Mouse (Mus musculus): ENCODE results near the gene Olfr1303. TPM values are rescaled to one million over a fixed set of nuclear protein-coding genes. Genes with fewer than 3 reads are reported as not detected.

Gene Olfr1303
- not detected in 2 replicates for polyA plus RNA-seq (2012; rRNA removed)
- not detected in 2 replicates for polyA plus RNA-seq (2014; fragmentation: Nextera tagmentation; extraction: Ambion mirVana)

GRCm38 (mm10) chr2:111820240-111820639, at the start of gene Olfr1303:
Gene Olfr1303, minus strand, starts transcription at chr2:111820340.
- Histone ChIP-seq H3K4me2 (replicated peaks; ENCODE audit: low read depth, low read length, severe bottlenecking) (no peak within 1 kb of the TSS), H3K36me3 (ENCODE audit: control insufficient read depth, insufficient read depth, low read length) (no peaks in the 10 kb centered on the region), H3K27ac (replicated peaks; ENCODE audit: low read depth, low read length) (no peak within 1 kb of the TSS), H3K4me1 (ENCODE audit: control insufficient read depth, insufficient read depth, low read length) (no peaks in the 10 kb centered on the region), H3K4me3 (replicated peaks; ENCODE audit: low read length) (no peak within 1 kb of the TSS), H3K27me3 (ENCODE audit: control insufficient read depth, insufficient read depth, low read length) (no peaks in the 10 kb centered on the region), H3K9ac (ENCODE audit: low read depth, low read length, severe bottlenecking) (no peak within 1 kb of the TSS), H3K9me3 (ENCODE audit: control insufficient read depth, low read length) (no peaks in the 10 kb centered on the region)
- ATAC-seq (ENCODE audit: low FRiP score, low read depth) (no peak), DNase-seq (ENCODE audit: low spot score) (no peak)
- WGBS: 81% methylated on average over 2 of the region's 2 CpGs
- no peak for TF ChIP-seq POLR2A (IDR thresholded peaks at IDR 0.05; ENCODE audit: borderline replicate concordance, extremely low read depth, insufficient read depth, insufficient read length)

DNA sequence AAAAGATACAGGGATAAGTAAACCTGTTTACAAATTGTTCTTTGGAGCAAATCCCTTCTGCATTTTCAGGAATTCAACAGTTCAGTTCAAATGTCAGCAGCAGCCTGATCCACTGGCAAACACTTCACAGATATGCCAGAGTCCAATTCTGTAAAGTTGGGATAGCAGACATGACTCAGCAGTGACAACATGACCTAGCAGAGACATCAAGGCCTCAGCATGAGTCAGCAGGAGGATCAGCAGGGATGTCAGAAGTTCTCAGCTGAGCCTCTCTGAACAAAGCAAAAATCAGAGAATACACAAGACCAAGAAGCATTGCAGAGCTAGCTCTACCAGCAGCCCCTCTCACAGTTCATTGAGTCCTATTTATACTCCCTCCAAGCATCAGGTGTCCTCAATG, 7.2 kb downstream of the Olfr1303 start:
- no peak overlapping the region for H3K27ac ChIP-seq (replicated peaks; ENCODE audit: low read depth, low read length)
- no peak overlapping the region for H3K4me3 ChIP-seq (replicated peaks; ENCODE audit: low read length)
- H3K36me3 ChIP-seq (ENCODE audit: control insufficient read depth, insufficient read depth, low read length): no peaks in the 10 kb centered on the region
- no peak for DNase-seq (ENCODE audit: low spot score)
- no peaks in the 10 kb centered on the region for H3K4me1 ChIP-seq (ENCODE audit: control insufficient read depth, insufficient read depth, low read length)
- no peak for ATAC-seq (ENCODE audit: low FRiP score, low read depth)
- no peak overlapping the region for H3K4me2 ChIP-seq (replicated peaks; ENCODE audit: low read depth, low read length, severe bottlenecking)
- H3K9me3 ChIP-seq (ENCODE audit: control insufficient read depth, low read length): no peaks in the 10 kb centered on the region; the same call in 1 of the 2 replicates
- no peak overlapping the region for H3K9ac ChIP-seq (ENCODE audit: low read depth, low read length, severe bottlenecking)
- no peak for TF ChIP-seq POLR2A (IDR thresholded peaks at IDR 0.05; ENCODE audit: borderline replicate concordance, extremely low read depth, insufficient read depth, insufficient read length)
- no peaks in the 10 kb centered on the region for H3K27me3 ChIP-seq (ENCODE audit: control insufficient read depth, insufficient read depth, low read length)

- Histone ChIP-seq H3K9me3 (ENCODE audit: control insufficient read depth, low read length) (no peaks in the 10 kb centered on the region), H3K36me3 (ENCODE audit: control insufficient read depth, insufficient read depth, low read length) (no peaks in the 10 kb centered on the region), H3K4me1 (ENCODE audit: control insufficient read depth, insufficient read depth, low read length) (no peaks in the 10 kb centered on the region), H3K4me2 (replicated peaks; ENCODE audit: low read depth, low read length, severe bottlenecking) (no peak within 1 kb of the TSS), H3K27ac (replicated peaks; ENCODE audit: low read depth, low read length) (no peak within 1 kb of the TSS), H3K27me3 (ENCODE audit: control insufficient read depth, insufficient read depth, low read length) (no peaks in the 10 kb centered on the region), H3K4me3 (replicated peaks; ENCODE audit: low read length) (no peak within 1 kb of the TSS), H3K9ac (ENCODE audit: low read depth, low read length, severe bottlenecking) (no peak within 1 kb of the TSS)
- DNase-seq (ENCODE audit: low spot score) (no peak), ATAC-seq (ENCODE audit: low FRiP score, low read depth) (no peak)
- TF ChIP-seq POLR2A (IDR thresholded peaks at IDR 0.05; ENCODE audit: borderline replicate concordance, extremely low read depth, insufficient read depth, insufficient read length): no peak
- 76% methylated on average over 2 of the region's 2 CpGs for WGBS
Measured at GRCm38 (mm10) chr2:111777129-111777528, 43.0 kb downstream of the Olfr1303 start, which contains the start of gene Olfr1302. Gene Olfr1302, plus strand, starts transcription at chr2:111777429.

Other genes starting within 250 kb of the Olfr1303 start
- gene Olfr1297, start 193.8 kb downstream of the Olfr1303 start, polyA plus RNA-seq (2012; rRNA removed): not detected in 2 replicates
- not detected in 2 replicates for gene Olfr1297, start 193.8 kb downstream of the Olfr1303 start, polyA plus RNA-seq (2014; fragmentation: Nextera tagmentation; extraction: Ambion mirVana)
- gene Olfr1298, start 171.1 kb downstream of the Olfr1303 start, polyA plus RNA-seq (2012; rRNA removed): not detected in 2 replicates
- gene Olfr1298, start 171.1 kb downstream of the Olfr1303 start, polyA plus RNA-seq (2014; fragmentation: Nextera tagmentation; extraction: Ambion mirVana): not detected in 2 replicates
- not detected in 2 replicates for gene Olfr1299, start 158.9 kb downstream of the Olfr1303 start, polyA plus RNA-seq (2012; rRNA removed)
- not detected in 2 replicates for gene Olfr1299, start 158.9 kb downstream of the Olfr1303 start, polyA plus RNA-seq (2014; fragmentation: Nextera tagmentation; extraction: Ambion mirVana)
- not detected in 2 replicates for gene Olfr1301, start 69.3 kb downstream of the Olfr1303 start, polyA plus RNA-seq (2012; rRNA removed)
- not detected in 2 replicates for gene Olfr1301, start 69.3 kb downstream of the Olfr1303 start, polyA plus RNA-seq (2014; fragmentation: Nextera tagmentation; extraction: Ambion mirVana)
- not detected in 2 replicates for gene Olfr1302, start 42.9 kb downstream of the Olfr1303 start, polyA plus RNA-seq (2012; rRNA removed)
- not detected in 2 replicates for gene Olfr1302, start 42.9 kb downstream of the Olfr1303 start, polyA plus RNA-seq (2014; fragmentation: Nextera tagmentation; extraction: Ambion mirVana)
- gene Olfr1305, start 56.8 kb upstream of the Olfr1303 start, polyA plus RNA-seq (2012; rRNA removed): not detected in 2 replicates
- not detected in 2 replicates for gene Olfr1305, start 56.8 kb upstream of the Olfr1303 start, polyA plus RNA-seq (2014; fragmentation: Nextera tagmentation; extraction: Ambion mirVana)
- gene Olfr1306, start 95.9 kb upstream of the Olfr1303 start, polyA plus RNA-seq (2012; rRNA removed): not detected in 2 replicates
- not detected in 2 replicates for gene Olfr1306, start 95.9 kb upstream of the Olfr1303 start, polyA plus RNA-seq (2014; fragmentation: Nextera tagmentation; extraction: Ambion mirVana)
- not detected in 2 replicates for gene Olfr1307, start 129.1 kb upstream of the Olfr1303 start, polyA plus RNA-seq (2012; rRNA removed)
- 0.01 TPM in 1 of 2 replicates, not detected in the other for gene Olfr1307, start 129.1 kb upstream of the Olfr1303 start, polyA plus RNA-seq (2014; fragmentation: Nextera tagmentation; extraction: Ambion mirVana)
- not detected in 2 replicates for gene Olfr1308, start 144.6 kb upstream of the Olfr1303 start, polyA plus RNA-seq (2012; rRNA removed)
- not detected in 2 replicates for gene Olfr1308, start 144.6 kb upstream of the Olfr1303 start, polyA plus RNA-seq (2014; fragmentation: Nextera tagmentation; extraction: Ambion mirVana)
- not detected in 2 replicates for gene Olfr1309, start 169.9 kb upstream of the Olfr1303 start, polyA plus RNA-seq (2012; rRNA removed)
- not detected in 2 replicates for gene Olfr1309, start 169.9 kb upstream of the Olfr1303 start, polyA plus RNA-seq (2014; fragmentation: Nextera tagmentation; extraction: Ambion mirVana)
- gene Olfr1310, start 192.4 kb upstream of the Olfr1303 start, polyA plus RNA-seq (2012; rRNA removed): 0.01 TPM in 1 of 2 replicates, not detected in the other
- gene Olfr1310, start 192.4 kb upstream of the Olfr1303 start, polyA plus RNA-seq (2014; fragmentation: Nextera tagmentation; extraction: Ambion mirVana): not detected in 2 replicates
- gene Olfr1311, start 204.1 kb upstream of the Olfr1303 start, polyA plus RNA-seq (2012; rRNA removed): not detected in 2 replicates
- gene Olfr1311, start 204.1 kb upstream of the Olfr1303 start, polyA plus RNA-seq (2014; fragmentation: Nextera tagmentation; extraction: Ambion mirVana): not detected in 2 replicates
- not detected in 2 replicates for gene Olfr1312, start 229.9 kb upstream of the Olfr1303 start, polyA plus RNA-seq (2012; rRNA removed)
- gene Olfr1312, start 229.9 kb upstream of the Olfr1303 start, polyA plus RNA-seq (2014; fragmentation: Nextera tagmentation; extraction: Ambion mirVana): not detected in 2 replicates